Mouse (Mus musculus): Measurements from ENCODE around the gene Inpp5e.

GRCm38 (mm10) chr2:26387713-26388112 is 21.3 kb downstream of the Inpp5e start:
- no peak for TF ChIP-seq CTCF (IDR thresholded peaks at IDR 0.05; ENCODE audit: control insufficient read depth, insufficient read depth, insufficient replicate concordance, low read depth, low read length)
- TF ChIP-seq POLR2A (IDR thresholded peaks at IDR 0.05; ENCODE audit: control insufficient read depth, low read depth, low read length), result no peak
